Mouse (Mus musculus) cortical plate, adult 2 months (tissue): ENCODE data around the gene Slc35e3. TPM values are rescaled to one million over a fixed set of nuclear protein-coding genes. Genes with fewer than 3 reads are reported as not detected.

Experiments used
- H3K27ac ChIP-seq: fragments of 200-500 bp; 2 replicates; pipeline ENCODE4 v1.5.1; 2012; ENCODE audit warnings: low read length, control low read depth, inconsistent platforms; ENCODE audit not compliant: insufficient read depth
- H3K4me1 ChIP-seq: fragments of 200-500 bp; 2 replicates; pipeline ENCODE4 v1.6.1; 2011; ENCODE audit warnings: low read length; ENCODE audit not compliant: control insufficient read depth, insufficient read depth
- H3K4me3 ChIP-seq: fragments of 200-500 bp; 2 replicates; pipeline ENCODE4 v1.5.1; 2011; ENCODE audit warnings: mild to moderate bottlenecking, low read length, control low read depth; ENCODE audit not compliant: insufficient read depth
- CTCF ChIP-seq: fragments of 200-500 bp; IDR thresholded peaks from 2 replicates; pipeline ENCODE4 v1.5.1; 2011; ENCODE audit warnings: mild to moderate bottlenecking, control low read depth, low read length; ENCODE audit not compliant: insufficient read depth; ENCODE audit errors: extremely low read depth
- POLR2A ChIP-seq: fragments of 200-500 bp; IDR thresholded peaks from 2 replicates; pipeline ENCODE4 v1.6.1; 2011; ENCODE audit warnings: mild to moderate bottlenecking, low read length, control low read depth; ENCODE audit not compliant: insufficient read depth; ENCODE audit errors: extremely low read depth
- polyA plus RNA-seq: library from polyadenylated mRNA; depleted of rRNA; stranded (reverse); fragments of >200 nt; gene quantifications from 2 replicates; pipeline ENCODE4 v1.2.3, GENCODE M21; 2012

Slc35e3 gene
- polyA plus RNA-seq, 1 experiment: 20.0 TPM

GRCm38 (mm10) chr10:117699914-117700313 is 46.3 kb downstream of the Slc35e3 start:
- no peak overlapping the region for H3K27ac ChIP-seq
- TF ChIP-seq POLR2A: no peak
- no peak for TF ChIP-seq CTCF
- no peaks in the 10 kb centered on the region for H3K4me1 ChIP-seq
- no peak overlapping the region for H3K4me3 ChIP-seq

- TF ChIP-seq CTCF (no peak), POLR2A (no peak)
- H3K4me3 ChIP-seq: no peak overlapping the region
- no peaks in the 10 kb centered on the region for H3K4me1 ChIP-seq
- H3K27ac ChIP-seq: no peak overlapping the region
Measured at GRCm38 (mm10) chr10:117698313-117699138, 47.6 kb downstream of the Slc35e3 start.

GRCm38 (mm10) chr10:117697561-117698115 is 48.5 kb downstream of the Slc35e3 start:
- H3K4me1 ChIP-seq: no peaks in the 10 kb centered on the region
- TF ChIP-seq POLR2A (no peak), CTCF (no peak)
- no peak overlapping the region for H3K27ac ChIP-seq
- H3K4me3 ChIP-seq: no peak overlapping the region

GRCm38 (mm10) chr10:117696827-117697560 is 49.2 kb downstream of the Slc35e3 start:
- Histone ChIP-seq H3K4me3 (no peak overlapping the region), H3K4me1 (no peaks in the 10 kb centered on the region), H3K27ac (no peak overlapping the region)
- no peak for TF ChIP-seq POLR2A
- no peak for TF ChIP-seq CTCF

GRCm38 (mm10) chr10:117696021-117696826 is 49.9 kb downstream of the Slc35e3 start:
- TF ChIP-seq CTCF: no peak
- TF ChIP-seq POLR2A: no peak
- no peak overlapping the region for H3K4me3 ChIP-seq

GRCm38 (mm10) chr10:117695605-117696004 is 50.6 kb downstream of the Slc35e3 start:
- TF ChIP-seq CTCF (no peak), POLR2A (no peak)
- H3K4me1 ChIP-seq: no peaks in the 10 kb centered on the region
- H3K4me3 ChIP-seq: no peak overlapping the region
- H3K27ac ChIP-seq: no peak overlapping the region

More at GRCm38 (mm10) chr10:117696021-117696826, 49.9 kb downstream of the Slc35e3 start:
- Histone ChIP-seq H3K27ac (no peak overlapping the region), H3K4me1 (no peaks in the 10 kb centered on the region)

GRCm38 (mm10) chr10:117695027-117695426 is 51.1 kb downstream of the Slc35e3 start:
- no peaks in the 10 kb centered on the region for H3K4me1 ChIP-seq
- H3K27ac ChIP-seq: no peak overlapping the region
- no peak overlapping the region for H3K4me3 ChIP-seq
- no peak for TF ChIP-seq POLR2A
- TF ChIP-seq CTCF: no peak

- Histone ChIP-seq H3K27ac (no peak overlapping the region), H3K4me1 (no peaks in the 10 kb centered on the region), H3K4me3 (no peak overlapping the region)
- no peak for TF ChIP-seq POLR2A
- no peak for TF ChIP-seq CTCF
Measured at GRCm38 (mm10) chr10:117694255-117694953, 51.8 kb downstream of the Slc35e3 start.

- TF ChIP-seq CTCF (no peak), POLR2A (no peak)
- H3K27ac ChIP-seq: no peak overlapping the region
- no peaks in the 10 kb centered on the region for H3K4me1 ChIP-seq
- no peak overlapping the region for H3K4me3 ChIP-seq
Measured at GRCm38 (mm10) chr10:117692953-117693352, 53.2 kb downstream of the Slc35e3 start.
